Mouse (Mus musculus): ENCODE results near the gene Hdgfl2. TPM values are rescaled to one million over a fixed set of nuclear protein-coding genes. Genes with fewer than 3 reads are reported as not detected.

Hdgfl2 gene
- polyA plus RNA-seq, 1 experiment from 2014 or later: 43.0 TPM

GRCm38 (mm10) chr17:56132661-56133060, 53.2 kb downstream of the Hdgfl2 start:
- 4% methylated on average over 14 of the region's 14 CpGs for WGBS (ENCODE audit: insufficient replicate concordance)
- H3K9me3 ChIP-seq (replicated peaks): no peaks in the 10 kb centered on the region
- H3K27me3 ChIP-seq: peaks cover 3% of the 10 kb centered on the region; the same call in 1 of the 2 replicates
- H3K4me2 ChIP-seq: peak overlapping the region; percentile 26; the same call in 1 of the 2 replicates
- peaks cover 7% of the 10 kb centered on the region for H3K36me3 ChIP-seq (replicated peaks)
- no peak overlapping the region for H3K4me3 ChIP-seq (replicated peaks)
- H3K27ac ChIP-seq (replicated peaks): no peak overlapping the region
- H3K4me1 ChIP-seq (replicated peaks): peaks cover 30% of the 10 kb centered on the region
- no peak overlapping the region for H3K9ac ChIP-seq
- no peak for ATAC-seq (ENCODE audit: insufficient read depth)

GRCm38 (mm10) chr17:56133457-56134363, 54.3 kb downstream of the Hdgfl2 start:
- peak overlapping the region; percentile 50 for H3K4me3 ChIP-seq (replicated peaks)
- peaks cover 7% of the 10 kb centered on the region for H3K36me3 ChIP-seq (replicated peaks)
- no peaks in the 10 kb centered on the region for H3K9me3 ChIP-seq (replicated peaks)
- H3K4me2 ChIP-seq: peak overlapping the region; percentile 83
- H3K9ac ChIP-seq: 0 out of 2 replicates have a peak overlapping the region, but pooled peaks have one; percentile 15
- peak; percentile 86 for ATAC-seq (ENCODE audit: insufficient read depth)
- H3K27me3 ChIP-seq: peaks cover 11% of the 10 kb centered on the region
- WGBS (ENCODE audit: insufficient replicate concordance): 5% methylated on average over 20 of the region's 21 CpGs
- peaks cover 36% of the 10 kb centered on the region for H3K4me1 ChIP-seq (replicated peaks)
- H3K27ac ChIP-seq (replicated peaks): peak overlapping the region; percentile 80

GRCm38 (mm10) chr17:56134463-56134971, 55.1 kb downstream of the Hdgfl2 start:
- peak; percentile 17; the same call in 1 of the 2 replicates for ATAC-seq (ENCODE audit: insufficient read depth)
- H3K9me3 ChIP-seq (replicated peaks): no peaks in the 10 kb centered on the region
- H3K4me1 ChIP-seq (replicated peaks): peaks cover 40% of the 10 kb centered on the region
- under 1% methylated on average over 27 of the region's 27 CpGs for WGBS (ENCODE audit: insufficient replicate concordance)
- H3K9ac ChIP-seq: no peak overlapping the region
- peak overlapping the region; percentile 80 for H3K27ac ChIP-seq (replicated peaks)
- peaks cover 7% of the 10 kb centered on the region for H3K36me3 ChIP-seq (replicated peaks)
- H3K4me3 ChIP-seq (replicated peaks): peak overlapping the region; percentile 50
- peak overlapping the region; percentile 83 for H3K4me2 ChIP-seq
- peaks cover 19% of the 10 kb centered on the region for H3K27me3 ChIP-seq

GRCm38 (mm10) chr17:56136558-56136957, 57.1 kb downstream of the Hdgfl2 start:
- no peaks in the 10 kb centered on the region for H3K9me3 ChIP-seq (replicated peaks)
- 53% methylated on average over 7 of the region's 7 CpGs for WGBS (ENCODE audit: insufficient replicate concordance)
- no peak for ATAC-seq (ENCODE audit: insufficient read depth)
- H3K4me2 ChIP-seq: no peak overlapping the region
- peaks cover 54% of the 10 kb centered on the region for H3K4me1 ChIP-seq (replicated peaks)
- H3K4me3 ChIP-seq (replicated peaks): no peak overlapping the region
- H3K27ac ChIP-seq (replicated peaks): no peak overlapping the region
- no peaks in the 10 kb centered on the region for H3K36me3 ChIP-seq (replicated peaks)
- no peak overlapping the region for H3K9ac ChIP-seq
- peaks cover 40% of the 10 kb centered on the region for H3K27me3 ChIP-seq

- H3K27ac ChIP-seq (replicated peaks): no peak overlapping the region
- no peak overlapping the region for H3K9ac ChIP-seq
- H3K4me3 ChIP-seq (replicated peaks): no peak overlapping the region
- peaks cover 54% of the 10 kb centered on the region for H3K27me3 ChIP-seq
- H3K4me1 ChIP-seq (replicated peaks): peaks cover 56% of the 10 kb centered on the region
- H3K9me3 ChIP-seq (replicated peaks): no peaks in the 10 kb centered on the region
- WGBS (ENCODE audit: insufficient replicate concordance): 37% methylated on average over 25 of the region's 25 CpGs
- no peak for ATAC-seq (ENCODE audit: insufficient read depth)
- no peaks in the 10 kb centered on the region for H3K36me3 ChIP-seq (replicated peaks)
- no peak overlapping the region for H3K4me2 ChIP-seq
Measured at GRCm38 (mm10) chr17:56137839-56138613, 58.6 kb downstream of the Hdgfl2 start.

GRCm38 (mm10) chr17:56139355-56139754, 59.9 kb downstream of the Hdgfl2 start:
- H3K27me3 ChIP-seq: peaks cover 68% of the 10 kb centered on the region
- ATAC-seq (ENCODE audit: insufficient read depth): no peak
- H3K4me3 ChIP-seq (replicated peaks): peak overlapping the region; percentile 57
- no peaks in the 10 kb centered on the region for H3K9me3 ChIP-seq (replicated peaks)
- H3K27ac ChIP-seq (replicated peaks): no peak overlapping the region
- no peaks in the 10 kb centered on the region for H3K36me3 ChIP-seq (replicated peaks)
- peak overlapping the region; percentile 85 for H3K4me2 ChIP-seq
- H3K9ac ChIP-seq: no peak overlapping the region
- H3K4me1 ChIP-seq (replicated peaks): peaks cover 43% of the 10 kb centered on the region
- 9% methylated on average over 21 of the region's 21 CpGs for WGBS (ENCODE audit: insufficient replicate concordance)

GRCm38 (mm10) chr17:56139858-56140595, 60.6 kb downstream of the Hdgfl2 start, which contains the start of gene Sema6b:
TSS of gene Sema6b (minus strand) at chr17:56140343.
- H3K4me1 ChIP-seq (replicated peaks): peaks cover 36% of the 10 kb centered on the region
- no peak within 1 kb of the TSS for H3K9ac ChIP-seq
- H3K4me2 ChIP-seq: peak within 1 kb of the TSS; percentile 85
- no peaks in the 10 kb centered on the region for H3K36me3 ChIP-seq (replicated peaks)
- H3K27ac ChIP-seq (replicated peaks): no peak within 1 kb of the TSS
- peak; percentile 37; the same call in 1 of the 2 replicates for ATAC-seq (ENCODE audit: insufficient read depth)
- peak within 1 kb of the TSS; percentile 57 for H3K4me3 ChIP-seq (replicated peaks)
- 2% methylated on average over 79 of the region's 79 CpGs for WGBS (ENCODE audit: insufficient replicate concordance)
- H3K9me3 ChIP-seq (replicated peaks): no peaks in the 10 kb centered on the region
- H3K27me3 ChIP-seq: peaks cover 72% of the 10 kb centered on the region

GRCm38 (mm10) chr17:56141702-56142605, 62.5 kb downstream of the Hdgfl2 start:
- 3% methylated on average over 47 of the region's 47 CpGs for WGBS (ENCODE audit: insufficient replicate concordance)
- Histone ChIP-seq H3K4me3 (replicated peaks) (peak overlapping the region; percentile 32), H3K36me3 (replicated peaks) (no peaks in the 10 kb centered on the region), H3K27me3 (peaks cover 91% of the 10 kb centered on the region), H3K4me2 (peak overlapping the region; percentile 60), H3K4me1 (replicated peaks) (peaks cover 32% of the 10 kb centered on the region), H3K9ac (no peak overlapping the region), H3K9me3 (replicated peaks) (no peaks in the 10 kb centered on the region), H3K27ac (replicated peaks) (no peak overlapping the region)
- no peak for ATAC-seq (ENCODE audit: insufficient read depth)

- peaks cover 25% of the 10 kb centered on the region for H3K4me1 ChIP-seq (replicated peaks)
- WGBS (ENCODE audit: insufficient replicate concordance): 55% methylated on average over 9 of the region's 9 CpGs
- H3K9me3 ChIP-seq (replicated peaks): no peaks in the 10 kb centered on the region
- no peak overlapping the region for H3K27ac ChIP-seq (replicated peaks)
- H3K4me2 ChIP-seq: no peak overlapping the region
- no peaks in the 10 kb centered on the region for H3K36me3 ChIP-seq (replicated peaks)
- H3K27me3 ChIP-seq: peaks cover 98% of the 10 kb centered on the region
- ATAC-seq (ENCODE audit: insufficient read depth): no peak
- no peak overlapping the region for H3K4me3 ChIP-seq (replicated peaks)
- H3K9ac ChIP-seq: no peak overlapping the region
Measured at GRCm38 (mm10) chr17:56144546-56144945, 65.1 kb downstream of the Hdgfl2 start.

- H3K27me3 ChIP-seq: peaks cover 98% of the 10 kb centered on the region
Measured at GRCm38 (mm10) chr17:56146131-56146530, 66.7 kb downstream of the Hdgfl2 start.

More at GRCm38 (mm10) chr17:56146131-56146530, 66.7 kb downstream of the Hdgfl2 start:
- Histone ChIP-seq H3K9ac (no peak overlapping the region), H3K4me3 (replicated peaks) (no peak overlapping the region), H3K27ac (replicated peaks) (no peak overlapping the region), H3K9me3 (replicated peaks) (no peaks in the 10 kb centered on the region), H3K4me1 (replicated peaks) (peaks cover 14% of the 10 kb centered on the region), H3K4me2 (no peak overlapping the region), H3K36me3 (replicated peaks) (no peaks in the 10 kb centered on the region)
- no peak for ATAC-seq (ENCODE audit: insufficient read depth)
- WGBS (ENCODE audit: insufficient replicate concordance): 26% methylated on average over 9 of the region's 9 CpGs

Data from liver, embryonic 15.5 days (tissue).